Comparison of ENCODE assay signal across 8 mouse cellular contexts in genomic region chr4:84884539-84885270, GRCm38 (mm10). TPM values are rescaled to one million over a fixed set of nuclear protein-coding genes. Genes with fewer than 3 reads are reported as not detected.
DNase-seq lines count a peak whose midpoint lies in the region; ATAC-seq and TF ChIP-seq lines count a peak whose summit lies in the region.

No protein-coding gene starts in this region.

- peak; percentile 83 for ATAC-seq in heart, embryonic 12.5 days (ENCODE audit: insufficient number of reproducible peaks, low FRiP score)
- ATAC-seq in midbrain, embryonic 15.5 days (replicated peaks), result peak; percentile 87

- no peak for TF ChIP-seq CTCF in embryonic fibroblast, embryonic 13.5 days (IDR thresholded peaks at IDR 0.05; ENCODE audit: borderline replicate concordance, insufficient read depth, low read length)

- peak overlapping the region; percentile 44 for H3K27ac ChIP-seq in embryonic fibroblast, embryonic 13.5 days (ENCODE audit: insufficient read depth, low read length)
- H3K27ac ChIP-seq in heart, embryonic 12.5 days (ENCODE audit: poor library complexity, severe bottlenecking), result peak overlapping the region; percentile 78
- H3K27ac ChIP-seq in midbrain, embryonic 15.5 days, result peak overlapping the region; percentile 86

- peak overlapping the region; percentile 90 for H3K9ac ChIP-seq in heart, embryonic 12.5 days
- peak overlapping the region; percentile 77 for H3K9ac ChIP-seq in midbrain, embryonic 15.5 days

- peak overlapping the region; percentile 71 for H3K4me2 ChIP-seq in heart, embryonic 12.5 days
- peak overlapping the region; percentile 70 for H3K4me2 ChIP-seq in midbrain, embryonic 15.5 days

- no peak; the same call in 1 of the 2 replicates for TF ChIP-seq POLR2A in embryonic fibroblast, embryonic 13.5 days (IDR thresholded peaks at IDR 0.05; ENCODE audit: low read depth, low read length)

- H3K4me3 ChIP-seq in embryonic fibroblast, embryonic 13.5 days (ENCODE audit: insufficient read depth, low read length), result peak overlapping the region; percentile 72
- peak overlapping the region; percentile 79 for H3K4me3 ChIP-seq in heart, embryonic 12.5 days
- H3K4me3 ChIP-seq in midbrain, embryonic 15.5 days, result peak overlapping the region; percentile 68

- H3K9me3 ChIP-seq in heart, embryonic 12.5 days (replicated peaks), result 0 out of 2 replicates have a peak, but pooled peaks cover 3% of the 10 kb centered on the region
- no peaks in the 10 kb centered on the region for H3K9me3 ChIP-seq in midbrain, embryonic 15.5 days

- DNase-seq in 416B (ENCODE audit: low read depth) (peak; percentile 31), liver (peak; percentile 29)
- DNase-seq in adrenal gland, postnatal 25 days, result peak; percentile 62
- DNase-seq in kidney, adult 9 months, result peak; percentile 44
- DNase-seq in spleen, postnatal 14 days (ENCODE audit: low spot score in 2 of 2), result peak; percentile 25 to 30

- WGBS in heart, embryonic 12.5 days, result 3% methylated on average over 53 of the region's 60 CpGs
- WGBS in midbrain, embryonic 15.5 days, result 2% methylated on average over 60 of the region's 60 CpGs

- H3K4me1 ChIP-seq in embryonic fibroblast, embryonic 13.5 days (ENCODE audit: control insufficient read depth, insufficient read depth, low read length), result no peaks in the 10 kb centered on the region
- no peaks in the 10 kb centered on the region for H3K4me1 ChIP-seq in heart, embryonic 12.5 days (replicated peaks)
- peaks cover 8% of the 10 kb centered on the region for H3K4me1 ChIP-seq in midbrain, embryonic 15.5 days

- no peaks in the 10 kb centered on the region for H3K27me3 ChIP-seq in heart, embryonic 12.5 days (replicated peaks)
- H3K27me3 ChIP-seq in midbrain, embryonic 15.5 days (replicated peaks), result no peaks in the 10 kb centered on the region

- 0 out of 2 replicates have a peak, but pooled peaks cover 3% of the 10 kb centered on the region for H3K36me3 ChIP-seq in heart, embryonic 12.5 days
- H3K36me3 ChIP-seq in midbrain, embryonic 15.5 days (replicated peaks), result no peaks in the 10 kb centered on the region

RNA-seq across cellular contexts. Expression of gene Cntln, which starts 0.6 kb away (rescaled TPM):
- 13.4 and 14.2 TPM in 2 replicates for total RNA-seq in adrenal gland, postnatal 25 days (2021)
- 14.7 and 25.4 TPM in 2 replicates for polyA plus RNA-seq in embryonic fibroblast, embryonic 13.5 days (2011; ENCODE audit: insufficient read length, low read depth, missing spikeins)
- 6.8 and 7.1 TPM in 2 replicates for polyA plus RNA-seq in heart, embryonic 12.5 days (2016; fragmentation: Nextera tagmentation; extraction: Ambion mirVana)
- 4.9 and 5.7 TPM in 2 replicates for polyA plus RNA-seq in midbrain, embryonic 15.5 days (2015; fragmentation: Nextera tagmentation; extraction: Ambion mirVana)

Comparison
In these comparisons a context has a peak if more than half of its experiments do, and no peak if none do; other contexts are left out.
1. Peak in every context shown above with its lines: DNase-seq, ATAC-seq, H3K4me3 ChIP-seq and H3K27ac ChIP-seq.